Mouse (Mus musculus) heart, adult 18-20 months (tissue): Measurements from ENCODE around the gene Igf2bp1. TPM values are rescaled to one million over a fixed set of nuclear protein-coding genes. Genes with fewer than 3 reads are reported as not detected.

Experiments used
- microRNA-seq, 2 experiments: library from miRNA; unstranded; fragments of <30 nt; microRNA quantifications; one replicate each; pipeline ENCODE4 v1.2.0; 2022
- total RNA-seq, 2 experiments: library from RNA; stranded (reverse); gene quantifications; 2 replicates each; pipeline ENCODE4 v1.2.3; 2021

The Igf2bp1 gene
- total RNA-seq, 2 experiments from 2014 or later = 0.05 to 0.35 TPM

Small RNAs within 50 kb of the gene (microRNA-seq; reads per million reads assigned to microRNA genes)
- gene Mir3063 = 0 reads per million in 2 experiments

Other genes starting within 250 kb of the Igf2bp1 start
- 100 to 1,000 TPM; 165 to 174 TPM for gene Phospho1, start 181.4 kb downstream of the Igf2bp1 start, total RNA-seq
- gene Gngt2, start 168.7 kb downstream of the Igf2bp1 start, total RNA-seq = 10 to 100 TPM; 19.2 to 22.1 TPM
- gene Abi3, start 163.5 kb downstream of the Igf2bp1 start, total RNA-seq = 1 to 10 TPM; 9.2 to 9.9 TPM
- not detected for gene B4galnt2, start 91.0 kb downstream of the Igf2bp1 start, total RNA-seq
- gene Gip, start 18.6 kb upstream of the Igf2bp1 start, total RNA-seq = not detected
- gene Snf8, start 28.9 kb upstream of the Igf2bp1 start, total RNA-seq = 10 to 100 TPM; 43.6 to 44.9 TPM
- gene Ube2z, start 59.4 kb upstream of the Igf2bp1 start, total RNA-seq = 10 to 100 TPM; 32.0 to 32.3 TPM
- 1,000 to 10,000 TPM; 3,280 to 3,727 TPM for gene Atp5g1, start 69.7 kb upstream of the Igf2bp1 start, total RNA-seq
- gene Calcoco2, start 106.0 kb upstream of the Igf2bp1 start, total RNA-seq = not detected
- gene Ttll6, start 127.8 kb upstream of the Igf2bp1 start, total RNA-seq = not detected
- not detected for gene Hoxb13, start 188.4 kb upstream of the Igf2bp1 start, total RNA-seq